Mouse (Mus musculus) neural tube, embryonic 15.5 days (tissue): ENCODE measurements at regions not wholly inside any gene's neighbourhood (a gene's known extent, or its start where the extent isn't known, plus 50 kb on each side); places are given as distances from the start of the nearest gene placed in this dataset.

Experiments
- ATAC-seq: fragments of 200-750 bp; cut with Nextera tagmentation; 2 replicates; pipeline ENCODE4 v1.8.0; 2017; ENCODE audit warnings: mild to moderate bottlenecking, moderate TSS enrichment, moderate library complexity; ENCODE audit not compliant: low FRiP score
- H3K27ac ChIP-seq: fragments of 300-500 bp; sonication (generic); replicated peaks from 2 replicates; pipeline ENCODE4 v1.5.1; 2015; ENCODE audit warnings: mild to moderate bottlenecking, inconsistent platforms
- H3K27me3 ChIP-seq: fragments of 300-500 bp; sonication (generic); replicated peaks from 2 replicates; pipeline ENCODE4 v1.6.1; 2015; ENCODE audit warnings: inconsistent platforms
- H3K36me3 ChIP-seq: fragments of 300-500 bp; sonication (generic); 2 replicates; pipeline ENCODE4 v1.6.1; 2015; ENCODE audit warnings: inconsistent platforms
- H3K4me1 ChIP-seq: fragments of 300-500 bp; sonication (generic); 2 replicates; pipeline ENCODE4 v1.6.1; 2015; ENCODE audit warnings: inconsistent platforms
- H3K4me2 ChIP-seq: fragments of 300-500 bp; sonication (generic); 2 replicates; pipeline ENCODE4 v1.6.1; 2015; ENCODE audit warnings: inconsistent platforms, mild to moderate bottlenecking, moderate library complexity
- H3K4me3 ChIP-seq: fragments of 300-500 bp; sonication (generic); replicated peaks from 2 replicates; pipeline ENCODE4 v1.5.1; 2015; ENCODE audit warnings: mild to moderate bottlenecking, inconsistent platforms
- H3K9ac ChIP-seq: fragments of 300-500 bp; sonication (generic); replicated peaks from 2 replicates; pipeline ENCODE4 v1.6.1; 2015; ENCODE audit warnings: mild to moderate bottlenecking, inconsistent platforms
- H3K9me3 ChIP-seq: fragments of 300-500 bp; sonication (generic); replicated peaks from 2 replicates; pipeline ENCODE4 v1.6.1; 2016; ENCODE audit warnings: inconsistent platforms
- WGBS: fragments of 180-500 bp; shearing (Covaris S2); methylation state at CpG from one replicate; pipeline ENCODE4 v1.1.7; 2015; ENCODE audit warnings: mixed read lengths; 5-methylcytosine and 5-hydroxymethylcytosine counted together

- no peaks in the 10 kb centered on the region for H3K36me3 ChIP-seq
- H3K4me1 ChIP-seq = peaks cover 12% of the 10 kb centered on the region; the same call in 1 of the 2 replicates
- no peak for ATAC-seq
- no peak overlapping the region for H3K27ac ChIP-seq
- no peak overlapping the region for H3K4me3 ChIP-seq
- no peaks in the 10 kb centered on the region for H3K9me3 ChIP-seq
- 77% methylated on average over 7 of the region's 7 CpGs for WGBS
- no peak overlapping the region for H3K4me2 ChIP-seq
- no peak overlapping the region for H3K9ac ChIP-seq
- no peaks in the 10 kb centered on the region for H3K27me3 ChIP-seq
These were observed 252.5 kb downstream of the Hhipl2 start for GRCm38 (mm10) chr1:183670542-183670941.

- no peaks in the 10 kb centered on the region for H3K9me3 ChIP-seq
- H3K9ac ChIP-seq = no peak overlapping the region
- H3K4me3 ChIP-seq = no peak overlapping the region
- H3K27me3 ChIP-seq = no peaks in the 10 kb centered on the region
- 82% methylated on average over 4 of the region's 4 CpGs for WGBS
- no peak overlapping the region for H3K4me2 ChIP-seq
- no peak for ATAC-seq
- H3K27ac ChIP-seq = no peak overlapping the region
- peaks cover 12% of the 10 kb centered on the region; the same call in 1 of the 2 replicates for H3K4me1 ChIP-seq
- H3K36me3 ChIP-seq = no peaks in the 10 kb centered on the region
These were observed 253.5 kb downstream of the Hhipl2 start for GRCm38 (mm10) chr1:183671541-183671940.

- 78% methylated on average over 5 of the region's 5 CpGs for WGBS
- Histone ChIP-seq H3K4me3 (no peak overlapping the region), H3K4me1 (peaks cover 12% of the 10 kb centered on the region; the same call in 1 of the 2 replicates), H3K9me3 (no peaks in the 10 kb centered on the region), H3K9ac (no peak overlapping the region), H3K27ac (no peak overlapping the region), H3K4me2 (no peak overlapping the region), H3K27me3 (no peaks in the 10 kb centered on the region), H3K36me3 (no peaks in the 10 kb centered on the region)
- no peak for ATAC-seq
These were observed 254.5 kb downstream of the Hhipl2 start for GRCm38 (mm10) chr1:183672521-183672920.

- no peak for ATAC-seq
- whole genome bisulfite sequencing = 67% methylated on average over 4 of the region's 4 CpGs
- no peak overlapping the region for H3K9ac ChIP-seq
These were observed 259.6 kb downstream of the Hhipl2 start for GRCm38 (mm10) chr1:183677585-183677984.

DNA sequence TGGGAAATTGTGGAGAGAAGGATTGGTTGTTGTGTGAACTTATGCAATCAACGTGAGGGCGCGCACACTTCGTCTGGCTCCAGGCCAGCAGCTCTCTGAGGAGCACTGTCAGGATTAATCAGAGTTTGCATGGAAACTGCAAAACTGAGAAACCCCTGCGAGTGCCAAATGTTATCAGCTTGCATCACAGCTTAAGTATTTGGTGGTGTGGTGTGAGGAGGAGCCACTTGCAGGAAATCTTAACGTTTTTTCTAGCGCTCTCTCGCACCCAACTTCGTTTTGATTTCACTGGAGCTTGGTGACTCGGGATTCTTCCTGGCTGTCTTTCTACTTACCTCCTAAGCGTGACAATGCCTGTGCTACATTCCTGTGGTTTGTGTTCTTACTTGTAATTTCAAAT lies 261.9 kb downstream of the Hhipl2 start:
- no peak overlapping the region for H3K27ac ChIP-seq
- no peaks in the 10 kb centered on the region for H3K36me3 ChIP-seq
- H3K4me3 ChIP-seq = no peak overlapping the region
- no peak overlapping the region for H3K4me2 ChIP-seq
- no peaks in the 10 kb centered on the region for H3K4me1 ChIP-seq
- H3K27me3 ChIP-seq = no peaks in the 10 kb centered on the region
- no peak overlapping the region for H3K9ac ChIP-seq
- no peaks in the 10 kb centered on the region for H3K9me3 ChIP-seq
- 56% methylated on average over 11 of the region's 11 CpGs for WGBS
- no peak for ATAC-seq

More at GRCm38 (mm10) chr1:183677585-183677984, 259.6 kb downstream of the Hhipl2 start:
- Histone ChIP-seq H3K27me3 (no peaks in the 10 kb centered on the region), H3K36me3 (no peaks in the 10 kb centered on the region), H3K27ac (no peak overlapping the region), H3K4me2 (no peak overlapping the region), H3K4me3 (no peak overlapping the region), H3K4me1 (no peaks in the 10 kb centered on the region), H3K9me3 (no peaks in the 10 kb centered on the region)

DNA sequence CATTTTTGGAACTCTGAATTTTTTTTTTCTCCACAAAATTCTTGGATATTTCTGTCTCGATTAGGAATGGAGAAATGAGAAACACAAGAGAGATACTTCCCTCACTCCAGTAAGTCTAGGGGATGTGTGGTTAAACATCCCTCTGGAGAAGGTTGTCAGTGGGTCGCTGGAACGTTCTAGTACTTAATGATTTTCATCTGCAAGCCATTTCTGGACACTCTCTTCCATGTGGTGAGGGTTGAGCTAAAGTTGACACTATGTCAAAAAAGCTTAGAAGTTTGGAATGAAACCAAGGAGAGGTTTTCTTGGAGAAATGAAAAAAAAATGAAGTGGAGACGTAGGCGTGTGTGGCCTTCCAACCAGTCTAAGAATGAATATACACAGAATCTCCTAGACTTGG lies 268.0 kb downstream of the Hhipl2 start:
- Histone ChIP-seq H3K36me3 (no peaks in the 10 kb centered on the region), H3K4me2 (no peak overlapping the region), H3K4me1 (no peaks in the 10 kb centered on the region), H3K9me3 (no peaks in the 10 kb centered on the region), H3K4me3 (no peak overlapping the region), H3K9ac (no peak overlapping the region), H3K27ac (no peak overlapping the region), H3K27me3 (no peaks in the 10 kb centered on the region)
- ATAC-seq = no peak
- 93% methylated on average over 5 of the region's 5 CpGs for WGBS

GRCm38 (mm10) chr1:183692756-183693155 lies 274.7 kb downstream of the Hhipl2 start:
- Histone ChIP-seq H3K4me1 (no peaks in the 10 kb centered on the region), H3K27ac (no peak overlapping the region), H3K4me3 (no peak overlapping the region), H3K9me3 (no peaks in the 10 kb centered on the region), H3K27me3 (no peaks in the 10 kb centered on the region), H3K36me3 (no peaks in the 10 kb centered on the region), H3K9ac (no peak overlapping the region), H3K4me2 (no peak overlapping the region)
- 85% methylated on average over 5 of the region's 5 CpGs for WGBS
- ATAC-seq = no peak

- no peak overlapping the region for H3K4me2 ChIP-seq
- H3K9me3 ChIP-seq = no peaks in the 10 kb centered on the region
- no peaks in the 10 kb centered on the region for H3K27me3 ChIP-seq
- no peak overlapping the region for H3K27ac ChIP-seq
- no peak for ATAC-seq
- H3K4me3 ChIP-seq = no peak overlapping the region
- no peak overlapping the region for H3K9ac ChIP-seq
- H3K36me3 ChIP-seq = no peaks in the 10 kb centered on the region
- WGBS = 86% methylated on average over 11 of the region's 11 CpGs
- H3K4me1 ChIP-seq = no peaks in the 10 kb centered on the region
These were observed 281.3 kb downstream of the Hhipl2 start for GRCm38 (mm10) chr1:183699284-183699683.

DNA sequence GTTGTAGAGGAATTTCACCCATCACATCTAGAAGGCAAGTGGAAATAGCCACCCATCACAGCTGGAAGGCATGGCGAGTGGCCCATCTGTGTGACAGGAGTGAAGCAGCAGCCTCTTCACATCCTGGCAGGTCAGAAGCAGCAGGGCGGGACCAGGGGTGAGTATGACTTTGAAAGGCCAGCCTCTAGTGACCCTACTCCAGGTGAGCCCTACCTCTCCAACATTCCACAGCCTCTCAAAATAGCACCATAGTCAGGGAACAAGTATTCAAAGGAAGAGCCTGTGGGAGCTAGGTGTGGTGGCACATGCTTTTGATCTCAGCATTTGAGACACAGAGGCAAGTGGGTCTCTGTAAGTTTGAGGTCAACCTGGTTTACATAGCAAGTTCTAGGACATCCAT lies 284.9 kb downstream of the Hhipl2 start:
- H3K4me2 ChIP-seq = no peak overlapping the region
- H3K27me3 ChIP-seq = no peaks in the 10 kb centered on the region
- H3K4me1 ChIP-seq = no peaks in the 10 kb centered on the region
- H3K27ac ChIP-seq = no peak overlapping the region
- no peaks in the 10 kb centered on the region for H3K9me3 ChIP-seq
- WGBS = 97% methylated on average over 2 of the region's 2 CpGs
- H3K36me3 ChIP-seq = no peaks in the 10 kb centered on the region
- no peak overlapping the region for H3K9ac ChIP-seq
- no peak for ATAC-seq
- no peak overlapping the region for H3K4me3 ChIP-seq

- Histone ChIP-seq H3K9ac (no peak overlapping the region), H3K36me3 (no peaks in the 10 kb centered on the region), H3K4me2 (no peak overlapping the region), H3K4me3 (no peak overlapping the region), H3K27me3 (no peaks in the 10 kb centered on the region), H3K9me3 (no peaks in the 10 kb centered on the region), H3K27ac (no peak overlapping the region), H3K4me1 (peaks cover 5% of the 10 kb centered on the region; the same call in 1 of the 2 replicates)
- 75% methylated on average over 1 of the region's 1 CpGs for WGBS
- ATAC-seq = no peak
These were observed 294.9 kb downstream of the Hhipl2 start for GRCm38 (mm10) chr1:183712895-183713294.

- no peak for ATAC-seq
- no peak overlapping the region for H3K4me3 ChIP-seq
- no peak overlapping the region for H3K9ac ChIP-seq
- H3K27me3 ChIP-seq = no peaks in the 10 kb centered on the region
- WGBS = 58% methylated on average over 1 of the region's 1 CpGs
- H3K36me3 ChIP-seq = no peaks in the 10 kb centered on the region
- H3K9me3 ChIP-seq = no peaks in the 10 kb centered on the region
- no peak overlapping the region for H3K4me2 ChIP-seq
- no peaks in the 10 kb centered on the region for H3K4me1 ChIP-seq
- H3K27ac ChIP-seq = no peak overlapping the region
These were observed 296.0 kb upstream of the Dusp10 start for GRCm38 (mm10) chr1:183717060-183717459.

DNA sequence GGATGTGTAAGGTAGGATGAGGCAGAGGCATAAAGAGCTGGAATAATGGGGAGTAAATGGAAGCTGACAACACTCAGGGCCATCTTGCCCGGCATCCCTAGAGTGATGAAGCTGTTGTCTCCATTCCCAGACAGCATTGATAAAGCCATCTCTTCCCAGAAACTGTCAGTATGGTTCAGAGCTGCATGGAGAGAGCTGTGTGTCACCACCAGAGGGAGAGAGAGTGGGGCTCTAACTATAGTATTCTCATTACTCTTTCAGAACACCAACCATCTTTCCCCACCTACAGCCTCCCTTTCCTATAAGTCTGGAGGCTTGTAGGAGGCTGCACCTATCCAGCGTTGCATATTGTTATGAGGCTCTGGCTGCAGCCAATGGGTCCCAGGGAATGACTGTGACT lies 264.0 kb upstream of the Dusp10 start:
- H3K27me3 ChIP-seq = no peaks in the 10 kb centered on the region
- ATAC-seq = no peak
- no peak overlapping the region for H3K4me2 ChIP-seq
- H3K4me1 ChIP-seq = no peaks in the 10 kb centered on the region
- no peak overlapping the region for H3K9ac ChIP-seq
- WGBS = 86% methylated on average over 2 of the region's 2 CpGs
- H3K4me3 ChIP-seq = no peak overlapping the region
- H3K36me3 ChIP-seq = no peaks in the 10 kb centered on the region
- no peaks in the 10 kb centered on the region for H3K9me3 ChIP-seq
- no peak overlapping the region for H3K27ac ChIP-seq

GRCm38 (mm10) chr1:183754500-183754899 lies 258.6 kb upstream of the Dusp10 start:
- 70% methylated on average over 4 of the region's 4 CpGs for WGBS
- Histone ChIP-seq H3K4me1 (peaks cover 3% of the 10 kb centered on the region; the same call in 1 of the 2 replicates), H3K27ac (no peak overlapping the region), H3K4me3 (no peak overlapping the region), H3K4me2 (no peak overlapping the region), H3K9me3 (no peaks in the 10 kb centered on the region), H3K27me3 (no peaks in the 10 kb centered on the region), H3K9ac (no peak overlapping the region), H3K36me3 (no peaks in the 10 kb centered on the region)
- no peak for ATAC-seq
